Mouse (Mus musculus): ENCODE data around the gene Ccnd3.

- TF ChIP-seq CTCF (IDR thresholded peaks at IDR 0.05; ENCODE audit: insufficient read depth, low read length) (no peak), POLR2A (IDR thresholded peaks at IDR 0.05; ENCODE audit: borderline replicate concordance, extremely low read depth, low read depth, low read length) (no peak)
These were observed 27.5 kb downstream of the Ccnd3 start for GRCm38 (mm10) chr17:47532364-47532763.
